Mouse (Mus musculus): Measurements from ENCODE around the gene Pax3. TPM values are rescaled to one million over a fixed set of nuclear protein-coding genes. Genes with fewer than 3 reads are reported as not detected.

Pax3 gene
- polyA plus RNA-seq, 1 experiment from 2014 or later: 4.7 TPM

- Histone ChIP-seq H3K9me3 (ENCODE audit: control insufficient read depth, low read length) (no peaks in the 10 kb centered on the region), H3K4me3 (ENCODE audit: low read depth, low read length) (peak overlapping the region; percentile 43), H3K27ac (ENCODE audit: low read depth, low read length) (no peak overlapping the region), H3K27me3 (ENCODE audit: control insufficient read depth, insufficient read depth, low read length) (peaks cover 90% of the 10 kb centered on the region), H3K9ac (ENCODE audit: low read length) (0 out of 2 replicates have a peak overlapping the region, but pooled peaks have one; percentile 14), H3K36me3 (ENCODE audit: control insufficient read depth, insufficient read depth, low read length) (no peaks in the 10 kb centered on the region), H3K4me2 (ENCODE audit: low read depth, low read length, severe bottlenecking) (peak overlapping the region; percentile 73), H3K4me1 (replicated peaks; ENCODE audit: control insufficient read depth, insufficient read depth, low read length) (peaks cover 8% of the 10 kb centered on the region; the same call in 1 of the 2 replicates)
- WGBS: under 1% methylated on average over 64 of the region's 79 CpGs
- DNase-seq (ENCODE audit: low spot score): peak; percentile 72
- ATAC-seq (replicated peaks; ENCODE audit: low FRiP score): 0 out of 2 replicates have a peak, but pooled peaks have one; percentile 42
Observed at GRCm38 (mm10) chr1:78216509-78217141, 19.7 kb upstream of the Pax3 start.

- Histone ChIP-seq H3K4me1 (replicated peaks; ENCODE audit: control insufficient read depth, insufficient read depth, low read length) (peaks cover 8% of the 10 kb centered on the region; the same call in 1 of the 2 replicates), H3K27me3 (ENCODE audit: control insufficient read depth, insufficient read depth, low read length) (peaks cover 93% of the 10 kb centered on the region), H3K4me2 (ENCODE audit: low read depth, low read length, severe bottlenecking) (peak overlapping the region; percentile 32), H3K4me3 (ENCODE audit: low read depth, low read length) (peak overlapping the region; percentile 5; the same call in 1 of the 2 replicates), H3K27ac (ENCODE audit: low read depth, low read length) (no peak overlapping the region), H3K9ac (ENCODE audit: low read length) (no peak overlapping the region), H3K36me3 (ENCODE audit: control insufficient read depth, insufficient read depth, low read length) (no peaks in the 10 kb centered on the region), H3K9me3 (ENCODE audit: control insufficient read depth, low read length) (no peaks in the 10 kb centered on the region)
- ATAC-seq (replicated peaks; ENCODE audit: low FRiP score) (peak; percentile 56; the same call in 1 of the 2 replicates), DNase-seq (ENCODE audit: low spot score) (peak; percentile 81)
- under 1% methylated on average over 36 of the region's 36 CpGs for WGBS
Observed at GRCm38 (mm10) chr1:78215749-78216508, 19.0 kb upstream of the Pax3 start.

- no peak overlapping the region for H3K9ac ChIP-seq (ENCODE audit: low read length)
- H3K27ac ChIP-seq (ENCODE audit: low read depth, low read length): no peak overlapping the region
- H3K9me3 ChIP-seq (ENCODE audit: control insufficient read depth, low read length): no peaks in the 10 kb centered on the region
- no peak overlapping the region for H3K4me3 ChIP-seq (ENCODE audit: low read depth, low read length)
- H3K27me3 ChIP-seq (ENCODE audit: control insufficient read depth, insufficient read depth, low read length): peaks cover 97% of the 10 kb centered on the region
- no peak for ATAC-seq (replicated peaks; ENCODE audit: low FRiP score)
- DNase-seq (ENCODE audit: low spot score): no peak
- no peaks in the 10 kb centered on the region for H3K4me1 ChIP-seq (replicated peaks; ENCODE audit: control insufficient read depth, insufficient read depth, low read length)
- no peak overlapping the region for H3K4me2 ChIP-seq (ENCODE audit: low read depth, low read length, severe bottlenecking)
- H3K36me3 ChIP-seq (ENCODE audit: control insufficient read depth, insufficient read depth, low read length): no peaks in the 10 kb centered on the region
- 3% methylated on average over 5 of the region's 5 CpGs for WGBS
Observed at GRCm38 (mm10) chr1:78211041-78211440, 14.1 kb upstream of the Pax3 start.

DNA sequence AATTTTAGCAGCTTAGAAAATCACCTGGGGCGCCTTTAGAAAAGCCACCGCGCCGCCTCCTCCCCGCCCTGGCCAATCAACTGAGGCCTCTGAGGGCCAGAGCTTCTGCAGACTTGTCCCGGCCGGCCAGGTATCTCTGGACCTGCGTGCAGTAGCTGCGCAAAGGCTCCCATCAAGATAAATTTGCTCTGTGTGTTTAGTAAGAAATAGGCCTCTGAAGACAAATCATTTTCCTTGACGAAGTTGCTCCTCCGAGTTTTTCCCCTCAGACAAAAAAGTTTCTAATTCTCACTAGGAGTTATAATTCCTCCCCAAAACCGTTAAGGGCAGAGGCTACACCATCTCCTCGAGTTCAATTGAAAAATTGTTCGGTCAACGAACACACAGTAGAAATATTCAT, 13.6 kb upstream of the Pax3 start:
- H3K4me1 ChIP-seq (replicated peaks; ENCODE audit: control insufficient read depth, insufficient read depth, low read length): no peaks in the 10 kb centered on the region
- H3K36me3 ChIP-seq (ENCODE audit: control insufficient read depth, insufficient read depth, low read length): no peaks in the 10 kb centered on the region
- no peaks in the 10 kb centered on the region for H3K9me3 ChIP-seq (ENCODE audit: control insufficient read depth, low read length)
- DNase-seq (ENCODE audit: low spot score): no peak
- H3K27ac ChIP-seq (ENCODE audit: low read depth, low read length): no peak overlapping the region
- H3K9ac ChIP-seq (ENCODE audit: low read length): no peak overlapping the region
- H3K4me3 ChIP-seq (ENCODE audit: low read depth, low read length): no peak overlapping the region
- H3K4me2 ChIP-seq (ENCODE audit: low read depth, low read length, severe bottlenecking): no peak overlapping the region
- no peak for ATAC-seq (replicated peaks; ENCODE audit: low FRiP score)
- 1% methylated on average over 15 of the region's 15 CpGs for WGBS
- H3K27me3 ChIP-seq (ENCODE audit: control insufficient read depth, insufficient read depth, low read length): peaks cover 97% of the 10 kb centered on the region

- WGBS: 9% methylated on average over 9 of the region's 9 CpGs
- peak; percentile 51 for DNase-seq (ENCODE audit: low spot score)
- H3K27ac ChIP-seq (ENCODE audit: low read depth, low read length): no peak overlapping the region
- H3K4me1 ChIP-seq (replicated peaks; ENCODE audit: control insufficient read depth, insufficient read depth, low read length): peaks cover 7% of the 10 kb centered on the region; the same call in 1 of the 2 replicates
- no peak overlapping the region for H3K4me3 ChIP-seq (ENCODE audit: low read depth, low read length)
- no peaks in the 10 kb centered on the region for H3K36me3 ChIP-seq (ENCODE audit: control insufficient read depth, insufficient read depth, low read length)
- H3K9ac ChIP-seq (ENCODE audit: low read length): no peak overlapping the region
- ATAC-seq (replicated peaks; ENCODE audit: low FRiP score): no peak
- no peak overlapping the region for H3K4me2 ChIP-seq (ENCODE audit: low read depth, low read length, severe bottlenecking)
- peaks cover 97% of the 10 kb centered on the region for H3K27me3 ChIP-seq (ENCODE audit: control insufficient read depth, insufficient read depth, low read length)
- H3K9me3 ChIP-seq (ENCODE audit: control insufficient read depth, low read length): no peaks in the 10 kb centered on the region
Observed at GRCm38 (mm10) chr1:78208281-78208814, 11.4 kb upstream of the Pax3 start.

- Histone ChIP-seq H3K27ac (ENCODE audit: low read depth, low read length) (no peak overlapping the region), H3K9ac (ENCODE audit: low read length) (no peak overlapping the region), H3K27me3 (ENCODE audit: control insufficient read depth, insufficient read depth, low read length) (peaks cover 94% of the 10 kb centered on the region), H3K9me3 (ENCODE audit: control insufficient read depth, low read length) (no peaks in the 10 kb centered on the region), H3K4me1 (replicated peaks; ENCODE audit: control insufficient read depth, insufficient read depth, low read length) (peaks cover 11% of the 10 kb centered on the region; the same call in 1 of the 2 replicates), H3K4me3 (ENCODE audit: low read depth, low read length) (no peak overlapping the region), H3K36me3 (ENCODE audit: control insufficient read depth, insufficient read depth, low read length) (no peaks in the 10 kb centered on the region), H3K4me2 (ENCODE audit: low read depth, low read length, severe bottlenecking) (no peak overlapping the region; the same call in 1 of the 2 replicates)
- ATAC-seq (replicated peaks; ENCODE audit: low FRiP score) (no peak), DNase-seq (ENCODE audit: low spot score) (no peak)
- WGBS: 16% methylated on average over 4 of the region's 4 CpGs
Observed at GRCm38 (mm10) chr1:78204341-78204740, 7.4 kb upstream of the Pax3 start.

- Histone ChIP-seq H3K4me3 (ENCODE audit: low read depth, low read length) (peak overlapping the region; percentile 25), H3K9ac (ENCODE audit: low read length) (no peak overlapping the region), H3K4me1 (replicated peaks; ENCODE audit: control insufficient read depth, insufficient read depth, low read length) (peaks cover 11% of the 10 kb centered on the region; the same call in 1 of the 2 replicates), H3K27ac (ENCODE audit: low read depth, low read length) (no peak overlapping the region), H3K36me3 (ENCODE audit: control insufficient read depth, insufficient read depth, low read length) (no peaks in the 10 kb centered on the region), H3K9me3 (ENCODE audit: control insufficient read depth, low read length) (no peaks in the 10 kb centered on the region), H3K27me3 (ENCODE audit: control insufficient read depth, insufficient read depth, low read length) (peaks cover 94% of the 10 kb centered on the region), H3K4me2 (ENCODE audit: low read depth, low read length, severe bottlenecking) (peak overlapping the region; percentile 39)
- under 1% methylated on average over 33 of the region's 33 CpGs for WGBS
- no peak for DNase-seq (ENCODE audit: low spot score)
- peak; percentile 60 for ATAC-seq (replicated peaks; ENCODE audit: low FRiP score)
Observed at GRCm38 (mm10) chr1:78203622-78204211, 6.8 kb upstream of the Pax3 start.

GRCm38 (mm10) chr1:78203086-78203614, 6.2 kb upstream of the Pax3 start:
- Histone ChIP-seq H3K4me3 (ENCODE audit: low read depth, low read length) (peak overlapping the region; percentile 25), H3K27me3 (ENCODE audit: control insufficient read depth, insufficient read depth, low read length) (peaks cover 94% of the 10 kb centered on the region), H3K9ac (ENCODE audit: low read length) (no peak overlapping the region), H3K36me3 (ENCODE audit: control insufficient read depth, insufficient read depth, low read length) (no peaks in the 10 kb centered on the region), H3K27ac (ENCODE audit: low read depth, low read length) (no peak overlapping the region), H3K9me3 (ENCODE audit: control insufficient read depth, low read length) (no peaks in the 10 kb centered on the region), H3K4me2 (ENCODE audit: low read depth, low read length, severe bottlenecking) (peak overlapping the region; percentile 39), H3K4me1 (replicated peaks; ENCODE audit: control insufficient read depth, insufficient read depth, low read length) (peaks cover 11% of the 10 kb centered on the region; the same call in 1 of the 2 replicates)
- 2% methylated on average over 13 of the region's 14 CpGs for WGBS
- 0 out of 2 replicates have a peak, but pooled peaks have one; percentile 16 for ATAC-seq (replicated peaks; ENCODE audit: low FRiP score)
- DNase-seq (ENCODE audit: low spot score): no peak
